ENCODE assay signal across 26 mouse cellular contexts in the genomic region with DNA sequence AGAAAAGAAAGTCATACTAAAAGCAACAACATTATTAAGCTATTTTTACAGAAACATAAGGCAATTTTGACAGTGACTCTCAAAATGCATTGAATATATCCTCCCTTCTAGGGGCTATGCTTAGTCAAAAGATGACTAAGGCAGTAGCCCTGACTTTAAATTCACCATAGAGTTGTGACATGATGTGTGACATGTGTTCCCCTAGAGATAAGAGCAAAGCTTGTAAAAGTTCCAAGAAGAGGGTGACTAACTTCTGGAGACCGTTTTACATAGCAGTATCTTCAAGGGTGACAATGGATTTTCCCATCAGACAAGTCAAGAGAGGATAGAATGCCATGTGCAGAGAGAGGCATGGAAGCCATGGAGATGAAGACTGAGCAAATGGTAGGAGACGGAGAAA. TPM values are rescaled to one million over a fixed set of nuclear protein-coding genes. Genes with fewer than 3 reads are reported as not detected.
A peak's percentile ranks its signal among the peaks of the same experiment; 100 is the strongest.
DNase-seq lines count a peak whose midpoint lies in the region; ATAC-seq and TF ChIP-seq lines count a peak whose summit lies in the region.
"Had no signal": no experiment of that assay in that cellular context is flagged by ENCODE, and none has a peak within 500 bp of the region (broad histone marks: within the 10 kb centered on the region; RNA-seq: fewer than 3 reads in every experiment).

No protein-coding gene starts in this region.

- no peak for ATAC-seq in lung, embryonic 14.5 days (ENCODE audit: insufficient read depth)
- peak; percentile 96 for ATAC-seq in G1E (ENCODE audit: extremely low read depth, insufficient number of reproducible peaks, low FRiP score, poor library complexity, severe bottlenecking)
- ATAC-seq in common myeloid progenitor, adult 5-6 weeks (replicated peaks; ENCODE audit: low read depth, poor library complexity, severe bottlenecking): 0 out of 2 replicates have a peak, but pooled peaks have one; percentile 32
- peak; percentile 92 for ATAC-seq in megakaryocyte-erythroid progenitor cell, adult 5-6 weeks (replicated peaks; ENCODE audit: low FRiP score, low TSS enrichment, poor library complexity, severe bottlenecking)
- ATAC-seq: forebrain, embryonic 15.5 days; hindbrain, postnatal 0 days had no signal

- H3K4me3 ChIP-seq in lung, embryonic 14.5 days (ENCODE audit: low read depth, low read length): no peak overlapping the region
- peak overlapping the region; percentile 66; the same call in 1 of the 2 replicates for H3K4me3 ChIP-seq in G1E (ENCODE audit: low read depth, low read length)
- H3K4me3 ChIP-seq: embryonic facial prominence, embryonic 12.5 days; forebrain, embryonic 15.5 days; heart, embryonic 10.5 days; heart, embryonic 15.5 days; hindbrain, embryonic 13.5 days had no signal

- no peak for TF ChIP-seq CTCF in lung, embryonic 14.5 days (IDR thresholded peaks at IDR 0.05; ENCODE audit: low read depth)
- TF ChIP-seq CTCF in G1E (IDR thresholded peaks at IDR 0.05; ENCODE audit: low read depth, low read length): no peak

- no peak overlapping the region for H3K9ac ChIP-seq in lung, embryonic 14.5 days
- H3K9ac ChIP-seq: embryonic facial prominence, embryonic 12.5 days; forebrain, embryonic 15.5 days; heart, embryonic 15.5 days; hindbrain, embryonic 13.5 days had no signal

- WGBS in lung, embryonic 14.5 days: 51% methylated on average over 2 of the region's 2 CpGs

- DNase-seq in lung, embryonic 14.5 days: peak; percentile 32
- DNase-seq in lung, postnatal 10 days: no peak
- peak; percentile 57 for DNase-seq in G1E (ENCODE audit: low spot score)
- no peak for DNase-seq in ovary, adult 18-20 months (ENCODE audit: low spot score)
- DNase-seq in right cerebral cortex, adult 18-20 months: no peak
- DNase-seq: adrenal gland, adult 8-10 months; adrenal gland, postnatal 36 days; cerebellum, adult 11 months; cerebellum, adult 8-10 months; cerebellum, postnatal 14 days; gastrocnemius, postnatal 10 days; heart, adult 18-20 months; heart, postnatal 14 days had no signal

- no peaks in the 10 kb centered on the region for H3K36me3 ChIP-seq in lung, embryonic 14.5 days (ENCODE audit: insufficient read depth)
- no peaks in the 10 kb centered on the region for H3K36me3 ChIP-seq in G1E (replicated peaks)
- H3K36me3 ChIP-seq: embryonic facial prominence, embryonic 12.5 days; forebrain, embryonic 15.5 days; heart, embryonic 10.5 days; heart, embryonic 15.5 days; hindbrain, embryonic 13.5 days had no signal

- H3K9me3 ChIP-seq in lung, embryonic 14.5 days (ENCODE audit: low read depth, low read length): no peaks in the 10 kb centered on the region
- H3K9me3 ChIP-seq in G1E (replicated peaks): no peaks in the 10 kb centered on the region
- H3K9me3 ChIP-seq: embryonic facial prominence, embryonic 12.5 days; forebrain, embryonic 15.5 days; heart, embryonic 10.5 days; heart, embryonic 15.5 days; hindbrain, embryonic 13.5 days had no signal

- H3K4me2 ChIP-seq in lung, embryonic 14.5 days: no peak overlapping the region
- H3K4me2 ChIP-seq: embryonic facial prominence, embryonic 12.5 days; forebrain, embryonic 15.5 days; heart, embryonic 15.5 days; hindbrain, embryonic 13.5 days had no signal

- no peak overlapping the region for H3K27ac ChIP-seq in lung, embryonic 14.5 days (ENCODE audit: low read depth)
- H3K27ac ChIP-seq: embryonic facial prominence, embryonic 12.5 days; forebrain, embryonic 15.5 days; heart, embryonic 10.5 days; heart, embryonic 15.5 days; hindbrain, embryonic 13.5 days; hindbrain, postnatal 0 days had no signal

- no peaks in the 10 kb centered on the region for H3K27me3 ChIP-seq in lung, embryonic 14.5 days (ENCODE audit: insufficient read depth, low read length)
- H3K27me3 ChIP-seq in G1E (ENCODE audit: insufficient read depth, low read length): no peaks in the 10 kb centered on the region
- H3K27me3 ChIP-seq: embryonic facial prominence, embryonic 12.5 days; forebrain, embryonic 15.5 days; heart, embryonic 15.5 days; hindbrain, embryonic 13.5 days had no signal

- no peaks in the 10 kb centered on the region for H3K4me1 ChIP-seq in lung, embryonic 14.5 days (ENCODE audit: insufficient read depth)
- H3K4me1 ChIP-seq in G1E (ENCODE audit: insufficient read depth, low read depth, low read length): peaks cover 58% of the 10 kb centered on the region
- H3K4me1 ChIP-seq: embryonic facial prominence, embryonic 12.5 days; forebrain, embryonic 15.5 days; heart, embryonic 10.5 days; heart, embryonic 15.5 days; hindbrain, embryonic 13.5 days had no signal

RNA-seq across cellular contexts. Expression of a gene that starts 3.2 kb away (rescaled TPM):
- polyA plus RNA-seq in lung, embryonic 14.5 days (2014; fragmentation: Nextera tagmentation; extraction: Ambion mirVana): not detected in 2 replicates
- total RNA-seq in G1E (2014; fragmentation: Nextera tagmentation): not detected in 2 replicates
- 0.33 TPM in 1 of 2 replicates, not detected in the other for total RNA-seq in G1E (2017)
- not detected in 2 replicates for polyA plus RNA-seq in G1E (2012)
- total RNA-seq in common myeloid progenitor, adult 5-6 weeks (2017): not detected in 2 replicates
- total RNA-seq in megakaryocyte-erythroid progenitor cell, adult 5-6 weeks (2014; fragmentation: Nextera tagmentation): not detected in 2 replicates
- not detected in 2 replicates for total RNA-seq in megakaryocyte-erythroid progenitor cell, adult 5-6 weeks (2017)
- total RNA-seq: adrenal gland, adult 8-10 months; adrenal gland, postnatal 36 days; gastrocnemius, postnatal 10 days; gastrocnemius, postnatal 4 days; heart, adult 18-20 months; heart, postnatal 14 days; hematopoietic stem cell, adult 5-6 weeks; hindbrain, postnatal 0 days had no signal
- polyA plus RNA-seq: brain, embryonic 14.5 days; cortical plate, adult 2 months; forebrain, embryonic 11.5 days; forebrain, embryonic 15.5 days; heart, embryonic 10.5 days; hindbrain, embryonic 13.5 days; hindbrain, postnatal 0 days had no signal

RNA-seq across cellular contexts. Expression of a gene that starts 22.4 kb away (rescaled TPM):
- 21.6 and 21.8 TPM in 2 replicates for polyA plus RNA-seq in lung, embryonic 14.5 days (2014; fragmentation: Nextera tagmentation; extraction: Ambion mirVana)
- total RNA-seq in G1E (2014; fragmentation: Nextera tagmentation): 22.1 and 40.9 TPM in 2 replicates
- 50.2 and 53.5 TPM in 2 replicates for total RNA-seq in G1E (2017)
- polyA plus RNA-seq in G1E (2012): 5.0 and 5.4 TPM in 2 replicates
- total RNA-seq in common myeloid progenitor, adult 5-6 weeks (2017): 25.8 and 27.1 TPM in 2 replicates
- total RNA-seq in megakaryocyte-erythroid progenitor cell, adult 5-6 weeks (2014; fragmentation: Nextera tagmentation): 14.8 and 15.4 TPM in 2 replicates
- 15.8 and 23.2 TPM in 2 replicates for total RNA-seq in megakaryocyte-erythroid progenitor cell, adult 5-6 weeks (2017)

Comparison
In these comparisons a context has a peak if more than half of its experiments do, and no peak if none do; other contexts are left out.
1. DNase-seq: peak in lung, embryonic 14.5 days (single experiment) and G1E (single experiment); none in lung, postnatal 10 days (single experiment), ovary, adult 18-20 months (single experiment) and right cerebral cortex, adult 18-20 months (single experiment).